Mouse (Mus musculus): ENCODE results near the gene Bend3. TPM values are rescaled to one million over a fixed set of nuclear protein-coding genes. Genes with fewer than 3 reads are reported as not detected.

Gene Bend3
- polyA plus RNA-seq, 1 experiment from 2014 or later, result 4.4 TPM

- Histone ChIP-seq H3K4me2 (replicated peaks) (no peak overlapping the region), H3K36me3 (no peaks in the 10 kb centered on the region), H3K4me1 (no peaks in the 10 kb centered on the region), H3K9me3 (replicated peaks) (no peaks in the 10 kb centered on the region), H3K27me3 (no peaks in the 10 kb centered on the region), H3K27ac (replicated peaks) (no peak overlapping the region), H3K9ac (no peak overlapping the region), H3K4me3 (replicated peaks) (no peak overlapping the region)
- WGBS, result 99% methylated on average over 2 of the region's 2 CpGs
- ATAC-seq (ENCODE audit: insufficient number of reproducible peaks, low FRiP score, low TSS enrichment, low read depth), result no peak
Measured at GRCm38 (mm10) chr10:43561311-43561710, 82.7 kb downstream of the Bend3 start.

Other genes with a start within 250 kb of the Bend3 start
- 1.8 and 22.6 TPM in 2 replicates for gene Gm9803, start 45.3 kb downstream of the Bend3 start, polyA plus RNA-seq (2015; fragmentation: Nextera tagmentation; extraction: Ambion mirVana)
- gene 1700021F05Rik, start 62.2 kb downstream of the Bend3 start, polyA plus RNA-seq (2015; fragmentation: Nextera tagmentation; extraction: Ambion mirVana), result 57.3 and 61.6 TPM in 2 replicates
- gene Cd24a, start 99.5 kb downstream of the Bend3 start, polyA plus RNA-seq (2015; fragmentation: Nextera tagmentation; extraction: Ambion mirVana), result 155 and 175 TPM in 2 replicates